ENCODE assay signal across 8 mouse cellular contexts in the genomic region with DNA sequence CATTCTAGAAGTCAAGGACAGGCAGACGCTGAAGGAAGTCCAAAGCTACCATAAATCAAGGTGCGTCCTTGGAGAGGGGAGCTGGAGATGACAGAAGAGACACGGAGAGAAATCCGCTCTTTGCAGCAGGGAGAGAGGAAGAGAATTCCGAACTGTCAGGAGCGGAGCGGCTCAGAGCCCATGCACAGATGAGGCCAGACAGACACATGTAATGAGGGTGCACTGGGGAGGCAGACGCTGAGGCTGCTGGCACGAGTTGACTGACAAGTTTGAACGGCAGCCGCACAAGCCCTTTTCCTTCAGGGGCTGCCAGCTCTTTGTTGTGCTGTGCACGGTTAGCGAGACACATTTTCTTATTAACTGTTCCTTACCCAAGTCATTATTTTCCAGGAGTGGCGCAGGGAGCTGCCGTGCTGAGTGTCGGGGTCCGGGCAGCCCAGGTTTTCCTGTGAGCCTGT. TPM values are rescaled to one million over a fixed set of nuclear protein-coding genes. Genes with fewer than 3 reads are reported as not detected.
DNase-seq lines count a peak whose midpoint lies in the region; ATAC-seq and TF ChIP-seq lines count a peak whose summit lies in the region.

A gene (minus strand): TSS at position 448 of the 458 bp plus-strand sequence.

- no peak within 1 kb of the TSS; the same call in 1 of the 2 replicates for H3K27ac ChIP-seq in embryonic facial prominence, embryonic 13.5 days
- H3K27ac ChIP-seq in heart, adult 2 months = peak within 1 kb of the TSS; percentile 94
- H3K27ac ChIP-seq in limb, embryonic 12.5 days = peak within 1 kb of the TSS; percentile 35; the same call in 1 of the 2 replicates
- H3K27ac ChIP-seq in midbrain, embryonic 13.5 days = peak within 1 kb of the TSS; percentile 78
- peak within 1 kb of the TSS; percentile 65; the same call in 1 of the 2 replicates for H3K27ac ChIP-seq in stomach, postnatal 0 days (replicated peaks)

- 3% methylated on average over 17 of the region's 17 CpGs for WGBS in embryonic facial prominence, embryonic 13.5 days
- 5% methylated on average over 17 of the region's 17 CpGs for WGBS in heart, adult 2 months
- 6% methylated on average over 17 of the region's 17 CpGs for WGBS in limb, embryonic 12.5 days
- WGBS in midbrain, embryonic 13.5 days = 10% methylated on average over 17 of the region's 17 CpGs
- 5% methylated on average over 17 of the region's 17 CpGs for WGBS in stomach, postnatal 0 days

- no peak for TF ChIP-seq CTCF in heart, adult 2 months (IDR thresholded peaks at IDR 0.05)
- no peak for TF ChIP-seq CTCF in stomach, postnatal 0 days (IDR thresholded peaks at IDR 0.05; ENCODE audit: low read depth)

- H3K9ac ChIP-seq in embryonic facial prominence, embryonic 13.5 days = peak within 1 kb of the TSS; percentile 67
- peak within 1 kb of the TSS; percentile 87 for H3K9ac ChIP-seq in heart, adult 2 months (ENCODE audit: low read depth, low read length)
- H3K9ac ChIP-seq in limb, embryonic 12.5 days (replicated peaks) = peak within 1 kb of the TSS; percentile 51
- peak within 1 kb of the TSS; percentile 56 for H3K9ac ChIP-seq in midbrain, embryonic 13.5 days (replicated peaks)
- peak within 1 kb of the TSS; percentile 58 for H3K9ac ChIP-seq in stomach, postnatal 0 days (ENCODE audit: low read length)

- H3K4me3 ChIP-seq in embryonic facial prominence, embryonic 13.5 days = peak within 1 kb of the TSS; percentile 44
- H3K4me3 ChIP-seq in heart, adult 2 months = peak within 1 kb of the TSS; percentile 64
- H3K4me3 ChIP-seq in limb, embryonic 12.5 days (replicated peaks) = peak within 1 kb of the TSS; percentile 41
- peak within 1 kb of the TSS; percentile 42 for H3K4me3 ChIP-seq in midbrain, embryonic 13.5 days (replicated peaks)
- peak within 1 kb of the TSS; percentile 43 for H3K4me3 ChIP-seq in stomach, postnatal 0 days (ENCODE audit: low read depth, low read length)

- intact Hi-C loops in heart, adult 2 months (cut with DNase I) = loop anchor here (5.0 kb wide), 3 partner anchors 69 to 154 kb away; no protein-coding TSS in a partner anchor

- H3K4me2 ChIP-seq in embryonic facial prominence, embryonic 13.5 days = peak within 1 kb of the TSS; percentile 68
- peak within 1 kb of the TSS; percentile 65 for H3K4me2 ChIP-seq in limb, embryonic 12.5 days
- peak within 1 kb of the TSS; percentile 53 for H3K4me2 ChIP-seq in midbrain, embryonic 13.5 days (replicated peaks)
- H3K4me2 ChIP-seq in stomach, postnatal 0 days (replicated peaks; ENCODE audit: low read depth) = peak within 1 kb of the TSS; percentile 60

- H3K79me2 ChIP-seq in heart, adult 2 months (replicated peaks; ENCODE audit: control insufficient read depth, insufficient read depth, low read length) = no peaks in the 10 kb centered on the region

- no peaks in the 10 kb centered on the region for H3K9me3 ChIP-seq in embryonic facial prominence, embryonic 13.5 days
- H3K9me3 ChIP-seq in limb, embryonic 12.5 days = no peaks in the 10 kb centered on the region
- H3K9me3 ChIP-seq in midbrain, embryonic 13.5 days = no peaks in the 10 kb centered on the region
- no peaks in the 10 kb centered on the region for H3K9me3 ChIP-seq in stomach, postnatal 0 days (ENCODE audit: control insufficient read depth, low read length)

- H3K36me3 ChIP-seq in embryonic facial prominence, embryonic 13.5 days = no peaks in the 10 kb centered on the region
- H3K36me3 ChIP-seq in heart, adult 2 months (ENCODE audit: control insufficient read depth, insufficient read depth, low read length) = peaks cover 7% of the 10 kb centered on the region
- H3K36me3 ChIP-seq in limb, embryonic 12.5 days = no peaks in the 10 kb centered on the region
- no peaks in the 10 kb centered on the region for H3K36me3 ChIP-seq in midbrain, embryonic 13.5 days
- H3K36me3 ChIP-seq in stomach, postnatal 0 days (ENCODE audit: control insufficient read depth, insufficient read depth, low read length) = no peaks in the 10 kb centered on the region

- 0 out of 2 replicates have a peak, but pooled peaks have one; percentile 71 for TF ChIP-seq EP300 in heart, adult 2 months (IDR thresholded peaks at IDR 0.05; ENCODE audit: insufficient read depth, low read depth, low read length)
- no peak for TF ChIP-seq EP300 in stomach, postnatal 0 days (optimal IDR thresholded peaks at IDR 0.05)

- 0 out of 2 replicates have a peak, but pooled peaks have one; percentile 14 for ATAC-seq in cerebellum, adult (ENCODE audit: insufficient number of reproducible peaks, low FRiP score, low TSS enrichment)
- ATAC-seq in embryonic facial prominence, embryonic 13.5 days (ENCODE audit: insufficient number of reproducible peaks, insufficient read depth, low FRiP score, low TSS enrichment, low read depth) = peak; percentile 85; the same call in 1 of the 2 replicates
- peak; percentile 77; the same call in 1 of the 2 replicates for ATAC-seq in limb, embryonic 12.5 days (ENCODE audit: insufficient number of reproducible peaks, insufficient read depth, low FRiP score, low TSS enrichment, low read depth)
- peak; percentile 97 for ATAC-seq in midbrain, embryonic 13.5 days
- peak; percentile 66 for ATAC-seq in stomach, postnatal 0 days (ENCODE audit: low FRiP score, low TSS enrichment)

- TF ChIP-seq POLR2A in heart, adult 2 months (IDR thresholded peaks at IDR 0.05; ENCODE audit: insufficient read depth, low read depth, low read length) = peak; percentile 88

- peaks cover 4% of the 10 kb centered on the region; the same call in 1 of the 2 replicates for H3K27me3 ChIP-seq in embryonic facial prominence, embryonic 13.5 days
- H3K27me3 ChIP-seq in heart, adult 2 months (ENCODE audit: control insufficient read depth, insufficient read depth, low read length) = no peaks in the 10 kb centered on the region
- H3K27me3 ChIP-seq in limb, embryonic 12.5 days = no peaks in the 10 kb centered on the region
- 0 out of 2 replicates have a peak, but pooled peaks cover 3% of the 10 kb centered on the region for H3K27me3 ChIP-seq in midbrain, embryonic 13.5 days
- H3K27me3 ChIP-seq in stomach, postnatal 0 days (ENCODE audit: control insufficient read depth, insufficient read depth, low read length) = no peaks in the 10 kb centered on the region

- no peak for DNase-seq in cerebellum, adult 9-10 months
- peak; percentile 79 to 83 for DNase-seq in heart, adult 2 months
- DNase-seq in kidney, adult 18-20 months = peak; percentile 48
- DNase-seq in stomach, postnatal 0 days (ENCODE audit: low spot score) = peak; percentile 39

- H3K4me1 ChIP-seq in embryonic facial prominence, embryonic 13.5 days = peaks cover 7% of the 10 kb centered on the region
- H3K4me1 ChIP-seq in heart, adult 2 months (ENCODE audit: control insufficient read depth, insufficient read depth, low read length) = peaks cover 10% of the 10 kb centered on the region
- H3K4me1 ChIP-seq in limb, embryonic 12.5 days (replicated peaks) = peaks cover 5% of the 10 kb centered on the region
- peaks cover 27% of the 10 kb centered on the region for H3K4me1 ChIP-seq in midbrain, embryonic 13.5 days (replicated peaks)
- peaks cover 2% of the 10 kb centered on the region; the same call in 1 of the 2 replicates for H3K4me1 ChIP-seq in stomach, postnatal 0 days (replicated peaks; ENCODE audit: control insufficient read depth, insufficient read depth)

RNA-seq across cellular contexts. Expression of the gene that starts here (rescaled TPM):
- polyA plus RNA-seq in embryonic facial prominence, embryonic 13.5 days (2015; fragmentation: Nextera tagmentation; extraction: Ambion mirVana) = 8.1 and 8.2 TPM in 2 replicates
- total RNA-seq in heart, adult 2 months (2021) = 10 to 100 TPM; 55.2 to 55.6 TPM
- 13.7 and 21.2 TPM in 2 replicates for polyA plus RNA-seq in heart, adult 2 months (2012; rRNA removed)
- polyA plus RNA-seq in limb, embryonic 12.5 days (2016; fragmentation: Nextera tagmentation; extraction: Ambion mirVana) = 8.0 and 8.8 TPM in 2 replicates
- 7.7 and 8.9 TPM in 2 replicates for polyA plus RNA-seq in midbrain, embryonic 13.5 days (2015; fragmentation: Nextera tagmentation; extraction: Ambion mirVana)
- 6.4 and 7.6 TPM in 2 replicates for polyA plus RNA-seq in stomach, postnatal 0 days (2015; fragmentation: Nextera tagmentation; extraction: Ambion mirVana)

Comparison
In these comparisons a context has a peak if more than half of its experiments do, and no peak if none do; other contexts are left out.
1. ATAC-seq: peak in every context shown above with its lines; median percentile 97 in midbrain, embryonic 13.5 days; 85 in embryonic facial prominence, embryonic 13.5 days; 77 in limb, embryonic 12.5 days; 66 in stomach, postnatal 0 days; 14 in cerebellum, adult.